Mouse (Mus musculus) CD8-positive naive resting alpha-beta T cell, adult 2 months (primary cell): ENCODE data around the gene Hap1.
"Not testable (repeated sequence)": the region's sequence is repeated elsewhere in the genome, so short reads cannot be mapped to it uniquely, and the experiment has no call there.

ENCODE experiments used
- DNase-seq, 2 experiments: peaks; one replicate each; pipeline ENCODE4 v3.0.0; 2022; ENCODE audit warnings: low read depth in 2 of 2, low spot score in 2 of 2

Hap1 gene

GRCm38 (mm10) chr11:100319492-100320171, 36.3 kb downstream of the Hap1 start, which contains the start of gene Eif1:
Eif1 (plus strand) TSS chr11:100319885.
- peak; percentile 100 for DNase-seq

- DNase-seq, result no peak
These were observed 37.1 kb downstream of the Hap1 start for GRCm38 (mm10) chr11:100318529-100319451.

GRCm38 (mm10) chr11:100317826-100318380, 38.0 kb downstream of the Hap1 start:
- DNase-seq, result no peak

GRCm38 (mm10) chr11:100315439-100315838, 40.5 kb downstream of the Hap1 start:
- no peak for DNase-seq

- no peak for DNase-seq
These were observed 42.5 kb downstream of the Hap1 start for GRCm38 (mm10) chr11:100313424-100313823.

- no peak for DNase-seq
These were observed 43.7 kb downstream of the Hap1 start for GRCm38 (mm10) chr11:100312096-100312679.

- DNase-seq, result no peak
These were observed 44.3 kb downstream of the Hap1 start for GRCm38 (mm10) chr11:100311656-100312055.

GRCm38 (mm10) chr11:100308672-100309071, 47.3 kb downstream of the Hap1 start:
- DNase-seq, result not testable (repeated sequence)

GRCm38 (mm10) chr11:100307900-100308299, 48.0 kb downstream of the Hap1 start:
- no peak for DNase-seq

GRCm38 (mm10) chr11:100301292-100301691, 54.6 kb downstream of the Hap1 start:
- DNase-seq, result no peak

- peak; percentile 71 to 74 for DNase-seq
These were observed 55.6 kb downstream of the Hap1 start for GRCm38 (mm10) chr11:100300293-100300692.

- peak; percentile 78 to 86 for DNase-seq
These were observed 57.5 kb downstream of the Hap1 start for GRCm38 (mm10) chr11:100298274-100299036.

GRCm38 (mm10) chr11:100297801-100298200, 58.1 kb downstream of the Hap1 start:
- DNase-seq, result no peak
